Mouse (Mus musculus) kidney, adult 2 months (tissue): ENCODE results near the gene Erh.

Source experiments
- CTCF ChIP-seq: fragments of 200-500 bp; conservative IDR thresholded peaks from 2 replicates; pipeline ENCODE4 v1.5.1; 2011; ENCODE audit warnings: low read depth, mild to moderate bottlenecking, control low read depth, low read length, moderate library complexity, mixed read lengths; ENCODE audit not compliant: insufficient read depth, insufficient read length
- POLR2A ChIP-seq: fragments of 200-500 bp; IDR thresholded peaks from one replicate; pipeline ENCODE4 v1.6.1; 2011; ENCODE audit warnings: low read depth, low read length, control low read depth

GRCm38 (mm10) chr12:80603566-80603965, 40.6 kb downstream of the Erh start:
- TF ChIP-seq CTCF (no peak), POLR2A (no peak)
